Mouse (Mus musculus) midbrain, postnatal 0 days (tissue): ENCODE results near the gene Epsti1. TPM values are rescaled to one million over a fixed set of nuclear protein-coding genes. Genes with fewer than 3 reads are reported as not detected.

Source experiments
- ATAC-seq: fragments of 200-750 bp; cut with Nextera tagmentation; 2 replicates; pipeline ENCODE4 v1.8.0; 2017; ENCODE audit warnings: moderate number of reproducible peaks, mild to moderate bottlenecking, moderate TSS enrichment, moderate library complexity; ENCODE audit not compliant: low FRiP score
- DNase-seq: peaks from one replicate; pipeline ENCODE4 v3.0.0-alpha.2; 2015; ENCODE audit warnings: low spot score
- H3K27ac ChIP-seq: fragments of 300-500 bp; sonication (generic); 2 replicates; pipeline ENCODE4 v1.5.1; 2014; ENCODE audit warnings: low read depth, mild to moderate bottlenecking, low read length, mixed read lengths
- H3K27me3 ChIP-seq: fragments of 300-500 bp; sonication (generic); 2 replicates; pipeline ENCODE4 v1.6.1; 2014; ENCODE audit warnings: low read length, control low read depth, mixed read lengths; ENCODE audit not compliant: insufficient read depth
- H3K36me3 ChIP-seq: fragments of 300-500 bp; sonication (generic); 2 replicates; pipeline ENCODE4 v1.6.1; 2014; ENCODE audit warnings: low read length, control low read depth, mixed read lengths; ENCODE audit not compliant: insufficient read depth
- H3K4me1 ChIP-seq: fragments of 300-500 bp; sonication (generic); 2 replicates; pipeline ENCODE4 v1.6.1; 2014; ENCODE audit warnings: mild to moderate bottlenecking, control low read depth, antibody characterized with exemption, low read length, mixed read lengths; ENCODE audit not compliant: insufficient read depth
- H3K4me2 ChIP-seq: fragments of 300-500 bp; sonication (generic); 2 replicates; pipeline ENCODE4 v1.6.1; 2014; ENCODE audit warnings: low read depth, mild to moderate bottlenecking, low read length, mixed read lengths; ENCODE audit not compliant: poor library complexity, severe bottlenecking
- H3K4me3 ChIP-seq: fragments of 300-500 bp; sonication (generic); 2 replicates; pipeline ENCODE4 v1.5.1; 2014; ENCODE audit warnings: low read depth, mild to moderate bottlenecking, low read length, moderate library complexity
- H3K9ac ChIP-seq: fragments of 300-500 bp; sonication (generic); replicated peaks from 2 replicates; pipeline ENCODE4 v1.6.1; 2014; ENCODE audit warnings: mild to moderate bottlenecking, low read length, moderate library complexity, mixed read lengths; ENCODE audit not compliant: poor library complexity, severe bottlenecking
- H3K9me3 ChIP-seq: fragments of 300-500 bp; sonication (generic); 2 replicates; pipeline ENCODE4 v1.6.1; 2016; ENCODE audit warnings: low read length, control low read depth
- CTCF ChIP-seq: IDR thresholded peaks from 2 replicates; pipeline ENCODE4 v1.5.1; 2016; ENCODE audit warnings: antibody characterized with exemption, mild to moderate bottlenecking
- WGBS: fragments of 180-500 bp; shearing (Covaris S2); extraction: QIAGEN DNeasy Blood & Tissue Kit; methylation state at CpG from one replicate; pipeline ENCODE4 v1.1.7; 2014; 5-methylcytosine and 5-hydroxymethylcytosine counted together
- polyA plus RNA-seq: library from polyadenylated mRNA; unstranded; fragments of >200 nt; fragmentation: Nextera tagmentation; extraction: Ambion mirVana; gene quantifications from 2 replicates; pipeline ENCODE4 v1.2.1, GENCODE M21; 2015
- total RNA-seq: library from RNA; depleted of rRNA; stranded (reverse); fragments of >200 nt; gene quantifications from 2 replicates; pipeline ENCODE4 v1.2.3, GENCODE M21; 2014; rRNA removed

Gene Epsti1
- total RNA-seq (1.0 and 1.7 TPM in 2 replicates), polyA plus RNA-seq (0.66 and 0.68 TPM in 2 replicates)

DNA sequence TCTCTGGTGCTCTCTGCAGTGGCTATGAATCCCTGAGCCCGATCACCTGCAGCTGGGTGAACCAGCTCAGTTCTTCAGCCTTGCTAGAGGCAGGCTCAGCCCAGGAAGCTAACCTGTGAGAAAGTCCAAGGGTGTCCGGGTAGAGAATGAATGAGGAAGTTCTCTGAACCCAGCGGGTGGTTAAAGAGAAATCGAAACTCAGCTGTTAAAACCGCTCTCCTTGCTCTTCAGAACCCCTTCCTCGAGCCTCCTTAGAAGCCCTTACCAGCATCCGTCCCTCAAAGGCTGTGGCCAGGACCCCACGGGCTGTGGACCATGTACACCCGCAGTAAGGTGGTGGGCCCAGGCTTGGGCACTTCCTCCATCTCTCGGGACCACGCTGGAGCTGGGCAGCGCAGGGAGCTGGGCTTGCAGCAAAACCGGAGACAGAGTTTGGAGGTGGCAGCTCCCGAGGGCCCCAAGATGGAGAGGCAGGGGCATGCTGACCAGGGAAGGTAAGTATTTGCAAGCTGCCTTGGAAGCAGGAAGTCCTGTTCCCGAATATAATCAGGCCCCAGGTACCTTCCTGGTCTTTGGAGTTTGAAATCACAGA, at the start of gene Epsti1:
TSS of gene Epsti1 (plus strand) at position 69 of the 592 bp plus-strand sequence.
- H3K4me2 ChIP-seq = no peak within 1 kb of the TSS
- H3K27ac ChIP-seq = no peak within 1 kb of the TSS
- no peaks in the 10 kb centered on the region for H3K9me3 ChIP-seq
- WGBS = 65% methylated on average over 15 of the region's 15 CpGs
- no peaks in the 10 kb centered on the region for H3K27me3 ChIP-seq
- no peak for TF ChIP-seq CTCF
- no peak for DNase-seq
- H3K4me1 ChIP-seq = no peaks in the 10 kb centered on the region; the same call in 1 of the 2 replicates
- ATAC-seq = no peak
- no peak within 1 kb of the TSS for H3K9ac ChIP-seq
- no peaks in the 10 kb centered on the region for H3K36me3 ChIP-seq
- H3K4me3 ChIP-seq = no peak within 1 kb of the TSS

DNA sequence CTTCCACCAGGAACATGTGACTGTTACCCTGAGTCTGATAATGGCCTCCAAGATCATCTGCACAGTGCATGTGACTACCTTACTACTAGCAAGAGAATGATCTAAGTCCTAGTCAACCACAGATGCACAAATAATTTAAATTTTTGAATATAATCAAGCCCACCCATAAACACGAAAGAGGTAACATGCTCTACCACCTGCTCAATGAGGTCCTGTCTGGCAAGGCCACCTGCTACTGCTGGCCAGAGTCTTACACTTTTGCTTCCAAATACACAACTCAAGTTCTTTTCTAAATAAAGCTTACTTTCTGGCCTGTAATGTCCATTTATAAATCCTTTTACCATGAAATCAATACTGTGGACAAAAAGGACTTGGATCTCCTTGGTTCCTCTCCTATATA, 44.1 kb upstream of the Epsti1 start:
- WGBS = 85% methylated on average over 1 of the region's 1 CpGs
- ATAC-seq = no peak
- no peak overlapping the region for H3K4me3 ChIP-seq
- no peak for DNase-seq
- H3K9me3 ChIP-seq = no peaks in the 10 kb centered on the region
- no peak for TF ChIP-seq CTCF
- no peak overlapping the region for H3K9ac ChIP-seq
- no peak overlapping the region for H3K4me2 ChIP-seq
- no peaks in the 10 kb centered on the region for H3K36me3 ChIP-seq
- no peaks in the 10 kb centered on the region for H3K27me3 ChIP-seq
- H3K4me1 ChIP-seq = no peaks in the 10 kb centered on the region
- no peak overlapping the region for H3K27ac ChIP-seq

DNA sequence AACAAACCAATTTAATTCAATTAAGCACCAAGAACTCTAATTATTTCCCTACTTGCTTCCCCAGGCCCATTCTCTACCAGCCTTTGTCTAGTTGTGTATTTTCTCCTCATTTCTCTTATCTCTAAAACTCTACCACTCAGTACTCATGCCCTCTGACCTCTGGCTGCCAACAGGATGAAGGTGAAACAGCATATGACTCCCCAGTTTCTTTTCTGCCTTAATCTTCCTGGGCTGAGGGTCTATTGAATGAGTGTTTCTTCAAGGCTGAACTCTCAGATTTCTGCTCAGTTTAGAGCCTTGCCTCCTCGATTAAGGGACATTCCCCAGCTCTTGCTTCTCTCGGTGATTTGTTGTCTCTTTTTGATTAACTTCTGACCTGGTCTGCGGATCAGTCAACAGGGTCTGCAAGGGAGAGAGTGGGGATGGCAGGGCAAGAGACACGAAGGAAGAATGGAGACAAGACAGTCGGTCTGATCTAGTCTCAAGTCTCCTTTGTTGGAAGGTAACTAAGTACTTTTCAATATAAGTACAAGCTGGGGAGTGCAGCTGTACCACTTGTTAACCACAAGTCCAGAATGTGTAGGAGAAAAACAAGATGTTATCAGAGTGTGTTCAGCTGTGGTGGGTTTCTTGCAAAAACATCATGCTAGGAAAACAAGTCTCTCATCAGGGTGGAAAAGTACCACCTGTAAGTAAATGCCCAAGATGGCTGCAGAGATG, 43.0 kb upstream of the Epsti1 start:
- H3K9me3 ChIP-seq = no peaks in the 10 kb centered on the region
- no peak overlapping the region for H3K27ac ChIP-seq
- DNase-seq = no peak
- TF ChIP-seq CTCF = no peak
- ATAC-seq = no peak
- no peaks in the 10 kb centered on the region for H3K36me3 ChIP-seq
- no peak overlapping the region for H3K4me2 ChIP-seq
- no peaks in the 10 kb centered on the region for H3K27me3 ChIP-seq
- H3K4me1 ChIP-seq = no peaks in the 10 kb centered on the region
- H3K4me3 ChIP-seq = no peak overlapping the region
- WGBS = 68% methylated on average over 5 of the region's 5 CpGs
- H3K9ac ChIP-seq = no peak overlapping the region

DNA sequence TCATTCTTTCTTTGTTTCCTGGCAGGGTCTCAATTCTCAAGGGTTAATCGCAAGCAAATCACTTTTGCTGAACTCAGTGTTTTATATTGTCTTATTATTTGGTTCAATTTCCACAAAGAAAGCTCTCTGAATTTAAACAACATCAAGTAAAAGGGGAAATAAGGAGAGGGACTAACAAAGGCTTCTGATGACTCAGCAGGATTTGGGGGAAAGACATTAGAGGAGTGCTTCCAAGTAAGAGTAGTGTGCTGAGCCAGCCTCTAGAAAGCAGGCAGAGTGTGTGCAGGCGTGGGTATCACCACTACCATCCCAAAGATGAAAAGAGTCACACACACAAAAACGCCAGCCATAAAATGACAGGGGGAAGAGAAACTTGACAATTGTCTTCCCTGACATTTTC, 40.0 kb upstream of the Epsti1 start:
- H3K27me3 ChIP-seq = no peaks in the 10 kb centered on the region
- no peak overlapping the region for H3K9ac ChIP-seq
- no peak for TF ChIP-seq CTCF
- H3K4me2 ChIP-seq = no peak overlapping the region
- no peak overlapping the region for H3K27ac ChIP-seq
- H3K9me3 ChIP-seq = no peaks in the 10 kb centered on the region
- no peaks in the 10 kb centered on the region for H3K36me3 ChIP-seq
- DNase-seq = no peak
- ATAC-seq = no peak
- no peak overlapping the region for H3K4me3 ChIP-seq
- WGBS = 62% methylated on average over 3 of the region's 3 CpGs
- no peaks in the 10 kb centered on the region for H3K4me1 ChIP-seq

DNA sequence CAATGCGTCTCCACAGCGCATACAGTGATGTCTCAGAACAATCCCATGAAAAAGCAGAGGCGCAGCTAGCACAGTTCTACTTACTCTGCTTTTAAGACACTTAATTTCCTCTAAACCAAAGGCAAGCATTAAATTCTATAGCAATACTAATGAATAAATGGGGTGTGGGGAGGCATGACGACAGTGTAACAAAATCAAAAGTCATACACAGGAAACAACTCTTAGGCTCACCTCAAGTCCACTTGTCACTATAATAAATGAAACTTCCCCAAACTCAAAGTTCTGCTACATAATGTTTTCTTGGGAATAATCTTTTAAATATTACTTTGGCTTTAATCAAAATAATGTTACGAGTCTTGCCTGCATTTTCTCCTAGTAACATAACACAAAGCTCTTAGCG, 39.5 kb upstream of the Epsti1 start:
- DNase-seq (no peak), ATAC-seq (no peak)
- no peaks in the 10 kb centered on the region for H3K9me3 ChIP-seq
- H3K9ac ChIP-seq = no peak overlapping the region
- no peak overlapping the region for H3K27ac ChIP-seq
- no peaks in the 10 kb centered on the region for H3K27me3 ChIP-seq
- H3K4me2 ChIP-seq = no peak overlapping the region
- H3K36me3 ChIP-seq = no peaks in the 10 kb centered on the region
- no peak overlapping the region for H3K4me3 ChIP-seq
- TF ChIP-seq CTCF = no peak
- H3K4me1 ChIP-seq = no peaks in the 10 kb centered on the region
- 92% methylated on average over 6 of the region's 6 CpGs for WGBS

DNA sequence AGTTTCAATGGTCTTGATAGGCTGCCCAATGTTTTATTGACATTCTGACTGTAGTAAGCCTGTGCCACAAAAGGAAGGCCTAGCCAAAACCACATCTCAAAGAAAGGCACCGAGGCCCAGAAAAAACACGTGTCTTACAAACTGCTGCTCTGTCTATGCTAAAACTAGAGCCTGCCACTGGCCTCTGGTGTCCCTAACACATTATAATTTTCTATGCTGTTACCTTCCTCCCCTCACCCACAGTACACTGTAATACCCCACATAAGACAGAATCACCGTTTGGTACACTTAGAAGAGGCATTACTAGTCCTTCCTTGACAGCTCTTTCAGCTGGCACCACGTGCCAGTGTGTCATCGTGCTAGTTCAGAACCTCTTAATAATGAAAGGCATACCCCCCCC, 36.4 kb upstream of the Epsti1 start:
- H3K4me1 ChIP-seq = no peaks in the 10 kb centered on the region
- DNase-seq (no peak), ATAC-seq (no peak)
- TF ChIP-seq CTCF = no peak
- H3K4me3 ChIP-seq = no peak overlapping the region
- H3K9me3 ChIP-seq = no peaks in the 10 kb centered on the region
- H3K27ac ChIP-seq = no peak overlapping the region
- WGBS = 86% methylated on average over 5 of the region's 5 CpGs
- H3K9ac ChIP-seq = no peak overlapping the region
- no peaks in the 10 kb centered on the region for H3K27me3 ChIP-seq
- no peak overlapping the region for H3K4me2 ChIP-seq
- no peaks in the 10 kb centered on the region for H3K36me3 ChIP-seq
